ENCODE assay signal across 19 mouse cellular contexts in genomic region chr2:105664996-105665395, GRCm38 (mm10). TPM values are rescaled to one million over a fixed set of nuclear protein-coding genes. Genes with fewer than 3 reads are reported as not detected.
A peak's percentile ranks its signal among the peaks of the same experiment; 100 is the strongest.
DNase-seq lines count a peak whose midpoint lies in the region; ATAC-seq and TF ChIP-seq lines count a peak whose summit lies in the region.
"Had no signal": no experiment of that assay in that cellular context is flagged by ENCODE, and none has a peak within 500 bp of the region (broad histone marks: within the 10 kb centered on the region; RNA-seq: fewer than 3 reads in every experiment).

No protein-coding gene starts in this region.

- no peak overlapping the region for H3K9ac ChIP-seq in hindbrain, embryonic 11.5 days (ENCODE audit: low read depth, low read length)
- no peak overlapping the region for H3K9ac ChIP-seq in hindbrain, embryonic 12.5 days
- H3K9ac ChIP-seq: embryonic facial prominence, embryonic 13.5 days; forebrain, embryonic 12.5 days; hindbrain, embryonic 14.5 days; intestine, embryonic 15.5 days had no signal

- 7% methylated on average over 5 of the region's 5 CpGs for WGBS in hindbrain, embryonic 11.5 days
- WGBS in hindbrain, embryonic 12.5 days = 9% methylated on average over 5 of the region's 5 CpGs
- WGBS in kidney, adult 2 months = 8% methylated on average over 5 of the region's 5 CpGs

- H3K36me3 ChIP-seq in hindbrain, embryonic 11.5 days (ENCODE audit: control insufficient read depth, insufficient read depth, low read length) = no peaks in the 10 kb centered on the region
- H3K36me3 ChIP-seq in hindbrain, embryonic 12.5 days = no peaks in the 10 kb centered on the region
- H3K36me3 ChIP-seq in kidney, adult 2 months (ENCODE audit: control insufficient read depth, insufficient read depth, low read length) = no peaks in the 10 kb centered on the region
- H3K36me3 ChIP-seq: embryonic facial prominence, embryonic 13.5 days; forebrain, embryonic 12.5 days; heart, embryonic 10.5 days; intestine, embryonic 15.5 days had no signal

- no peak for TF ChIP-seq CTCF in kidney, adult 2 months (conservative IDR thresholded peaks at IDR 0.05; ENCODE audit: insufficient read depth, insufficient read length, low read depth, low read length)

- no peak for TF ChIP-seq POLR2A in kidney, adult 2 months (IDR thresholded peaks at IDR 0.05; ENCODE audit: low read depth, low read length)

- H3K4me3 ChIP-seq in hindbrain, embryonic 11.5 days (ENCODE audit: low read depth, low read length) = no peak overlapping the region
- no peak overlapping the region for H3K4me3 ChIP-seq in hindbrain, embryonic 12.5 days
- no peak overlapping the region for H3K4me3 ChIP-seq in kidney, adult 2 months (ENCODE audit: insufficient read depth, low read depth, low read length)
- H3K4me3 ChIP-seq: embryonic facial prominence, embryonic 13.5 days; forebrain, embryonic 12.5 days; heart, embryonic 10.5 days; intestine, embryonic 15.5 days had no signal

- no peaks in the 10 kb centered on the region for H3K9me3 ChIP-seq in hindbrain, embryonic 11.5 days (ENCODE audit: control insufficient read depth, low read length)
- H3K9me3 ChIP-seq in hindbrain, embryonic 12.5 days (replicated peaks) = no peaks in the 10 kb centered on the region
- H3K9me3 ChIP-seq: embryonic facial prominence, embryonic 13.5 days; forebrain, embryonic 12.5 days; heart, embryonic 10.5 days; intestine, embryonic 15.5 days had no signal

- peak; percentile 41 for DNase-seq in hindbrain, embryonic 11.5 days (ENCODE audit: low spot score)
- peak; percentile 28 for DNase-seq in embryo, embryonic 10 days (ENCODE audit: low spot score)
- peak; percentile 33 for DNase-seq in embryo, embryonic 9.5 days (ENCODE audit: extremely low spot score)
- DNase-seq in retina, postnatal 1 day = peak; percentile 81
- DNase-seq in left cerebral cortex, adult 11 months (ENCODE audit: low spot score) = no peak
- no peak for DNase-seq in kidney, adult 2 months
- DNase-seq: adrenal gland, postnatal 10 days; cerebellum, adult 18-20 months; gastrocnemius, postnatal 10 days; heart, adult 18-20 months; heart, postnatal 10 days; heart, postnatal 4 days; kidney, adult 18-20 months had no signal

- H3K4me1 ChIP-seq in hindbrain, embryonic 11.5 days (replicated peaks; ENCODE audit: control insufficient read depth, insufficient read depth, low read length) = peaks cover 14% of the 10 kb centered on the region
- H3K4me1 ChIP-seq in hindbrain, embryonic 12.5 days = peaks cover 31% of the 10 kb centered on the region
- H3K4me1 ChIP-seq in kidney, adult 2 months (ENCODE audit: control insufficient read depth, insufficient read depth, low read length) = no peaks in the 10 kb centered on the region

- no peak overlapping the region for H3K27ac ChIP-seq in hindbrain, embryonic 11.5 days (ENCODE audit: low read depth, low read length)
- H3K27ac ChIP-seq in hindbrain, embryonic 12.5 days = no peak overlapping the region
- H3K27ac ChIP-seq in kidney, adult 2 months (ENCODE audit: insufficient read depth, low read depth, low read length) = no peak overlapping the region
- H3K27ac ChIP-seq: embryonic facial prominence, embryonic 13.5 days; forebrain, embryonic 12.5 days; heart, embryonic 10.5 days; hindbrain, embryonic 14.5 days; intestine, embryonic 15.5 days had no signal

- H3K27me3 ChIP-seq in hindbrain, embryonic 11.5 days (ENCODE audit: control insufficient read depth, insufficient read depth, low read length) = peaks cover 87% of the 10 kb centered on the region
- H3K27me3 ChIP-seq in hindbrain, embryonic 12.5 days = peaks cover 96% of the 10 kb centered on the region
- peaks cover 17% of the 10 kb centered on the region for H3K27me3 ChIP-seq in kidney, adult 2 months (replicated peaks; ENCODE audit: control insufficient read depth, insufficient read depth, low read length)

- H3K4me2 ChIP-seq in hindbrain, embryonic 11.5 days (replicated peaks; ENCODE audit: low read depth, low read length) = no peak overlapping the region
- no peak overlapping the region for H3K4me2 ChIP-seq in hindbrain, embryonic 12.5 days (replicated peaks)
- H3K4me2 ChIP-seq: embryonic facial prominence, embryonic 13.5 days; forebrain, embryonic 12.5 days; hindbrain, embryonic 14.5 days; intestine, embryonic 15.5 days had no signal

- ATAC-seq in hindbrain, embryonic 11.5 days (ENCODE audit: low FRiP score) = no peak
- ATAC-seq in hindbrain, embryonic 12.5 days (ENCODE audit: low FRiP score) = no peak
- ATAC-seq: intestine, embryonic 15.5 days had no signal

RNA-seq across cellular contexts. Expression of gene Pax6, which starts 3.7 kb away (rescaled TPM):
- polyA plus RNA-seq in hindbrain, embryonic 11.5 days (2014; fragmentation: Nextera tagmentation; extraction: Ambion mirVana) = 23.9 and 26.8 TPM in 2 replicates
- 17.9 and 20.1 TPM in 2 replicates for polyA plus RNA-seq in hindbrain, embryonic 12.5 days (2016; fragmentation: Nextera tagmentation; extraction: Ambion mirVana)
- polyA plus RNA-seq in kidney, adult 2 months (2012; rRNA removed) = not detected in 2 replicates

Comparison
In these comparisons a context has a peak if more than half of its experiments do, and no peak if none do; other contexts are left out.
1. DNase-seq: peak in hindbrain, embryonic 11.5 days (single experiment), embryo, embryonic 10 days (single experiment), embryo, embryonic 9.5 days (single experiment) and retina, postnatal 1 day (single experiment); none in left cerebral cortex, adult 11 months (single experiment) and kidney, adult 2 months (single experiment).
2. RNA of gene Pax6, which starts 3.7 kb away (polyA plus RNA-seq): 23.9 to 26.8 TPM in hindbrain, embryonic 11.5 days and 17.9 to 20.1 TPM in hindbrain, embryonic 12.5 days; not detected in kidney, adult 2 months; every median in the first group is over 10 times any median in the second.